Comparison of ENCODE assay signal across 13 mouse cellular contexts in the genomic region with DNA sequence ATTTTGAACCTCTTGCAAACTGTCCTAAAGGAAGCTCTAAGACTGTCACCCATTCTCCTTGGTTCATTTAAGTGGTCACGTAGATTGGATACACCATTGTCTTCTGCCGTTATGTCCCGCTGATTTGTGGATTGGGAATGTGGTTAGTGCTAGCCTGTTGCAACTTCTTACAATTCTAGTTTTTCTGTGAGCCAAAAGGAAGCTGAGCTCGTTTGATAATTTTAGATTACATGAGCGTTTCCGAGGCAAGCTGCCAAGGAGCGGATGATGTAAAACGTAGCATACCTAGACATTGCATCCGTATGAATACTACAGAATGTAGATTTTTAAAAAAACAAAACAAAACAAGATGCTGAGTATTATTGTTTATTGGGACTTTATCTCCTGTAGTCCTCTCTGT. TPM values are rescaled to one million over a fixed set of nuclear protein-coding genes. Genes with fewer than 3 reads are reported as not detected.
DNase-seq lines count a peak whose midpoint lies in the region; ATAC-seq and TF ChIP-seq lines count a peak whose summit lies in the region.
"Had no signal": no experiment of that assay in that cellular context is flagged by ENCODE, and none has a peak within 500 bp of the region (broad histone marks: within the 10 kb centered on the region; RNA-seq: fewer than 3 reads in every experiment).

No protein-coding gene starts in this region.

- DNase-seq in forebrain, embryonic 14.5 days (ENCODE audit: low spot score), result peak; percentile 8
- DNase-seq in liver, embryonic 13.5 days, result no peak
- DNase-seq in liver, result no peak
- DNase-seq in liver, embryonic 14.5 days (ENCODE audit: low read depth in 3 of 3, low spot score in 3 of 3), result no peak
- no peak for DNase-seq in gastrocnemius, postnatal 36 days
- DNase-seq: midbrain, embryonic 14.5 days had no signal

- H3K9me3 ChIP-seq in forebrain, embryonic 14.5 days (replicated peaks; ENCODE audit: control insufficient read depth, low read length), result no peaks in the 10 kb centered on the region
- no peaks in the 10 kb centered on the region for H3K9me3 ChIP-seq in forebrain, embryonic 13.5 days (replicated peaks)
- H3K9me3 ChIP-seq in liver, embryonic 13.5 days (replicated peaks), result no peaks in the 10 kb centered on the region
- H3K9me3 ChIP-seq in liver, embryonic 14.5 days (ENCODE audit: control insufficient read depth, low read length), result no peaks in the 10 kb centered on the region
- H3K9me3 ChIP-seq: forebrain, embryonic 12.5 days; intestine, embryonic 15.5 days; limb, embryonic 10.5 days had no signal

- H3K4me2 ChIP-seq in forebrain, embryonic 14.5 days (ENCODE audit: low read length), result no peak overlapping the region
- no peak overlapping the region for H3K4me2 ChIP-seq in forebrain, embryonic 13.5 days
- H3K4me2 ChIP-seq in liver, embryonic 13.5 days, result peak overlapping the region; percentile 12; the same call in 1 of the 2 replicates
- H3K4me2 ChIP-seq in liver, embryonic 14.5 days (ENCODE audit: low read depth), result peak overlapping the region; percentile 25
- H3K4me2 ChIP-seq: forebrain, embryonic 12.5 days; intestine, embryonic 15.5 days had no signal

- TF ChIP-seq CTCF in liver, embryonic 14.5 days (IDR thresholded peaks at IDR 0.05; ENCODE audit: low read depth), result no peak

- H3K27ac ChIP-seq in forebrain, embryonic 14.5 days (ENCODE audit: low read depth, low read length), result no peak overlapping the region
- no peak overlapping the region for H3K27ac ChIP-seq in forebrain, embryonic 13.5 days
- no peak overlapping the region; the same call in 1 of the 2 replicates for H3K27ac ChIP-seq in liver, embryonic 13.5 days
- H3K27ac ChIP-seq in liver, embryonic 14.5 days, result no peak overlapping the region
- H3K27ac ChIP-seq: forebrain, embryonic 12.5 days; intestine, embryonic 15.5 days; limb, embryonic 10.5 days had no signal

- intact Hi-C loops in gastrocnemius, postnatal 36 days (cut with DNase I), result no loop called here

- no peaks in the 10 kb centered on the region for H3K27me3 ChIP-seq in forebrain, embryonic 14.5 days (replicated peaks; ENCODE audit: control insufficient read depth, insufficient read depth, low read length)
- no peaks in the 10 kb centered on the region for H3K27me3 ChIP-seq in forebrain, embryonic 13.5 days
- no peaks in the 10 kb centered on the region for H3K27me3 ChIP-seq in liver, embryonic 13.5 days
- no peaks in the 10 kb centered on the region for H3K27me3 ChIP-seq in liver, embryonic 14.5 days (ENCODE audit: control insufficient read depth, insufficient read depth, low read length)
- H3K27me3 ChIP-seq: forebrain, embryonic 12.5 days; intestine, embryonic 15.5 days had no signal

- no peaks in the 10 kb centered on the region for H3K36me3 ChIP-seq in forebrain, embryonic 14.5 days (ENCODE audit: control insufficient read depth, insufficient read depth, low read length)
- H3K36me3 ChIP-seq in forebrain, embryonic 13.5 days (ENCODE audit: poor library complexity, severe bottlenecking), result no peaks in the 10 kb centered on the region
- H3K36me3 ChIP-seq in liver, embryonic 13.5 days, result no peaks in the 10 kb centered on the region
- no peaks in the 10 kb centered on the region for H3K36me3 ChIP-seq in liver, embryonic 14.5 days (replicated peaks; ENCODE audit: control insufficient read depth, insufficient read depth, low read depth)
- H3K36me3 ChIP-seq: forebrain, embryonic 12.5 days; intestine, embryonic 15.5 days; limb, embryonic 10.5 days had no signal

- TF ChIP-seq EP300 in liver, embryonic 14.5 days (IDR thresholded peaks at IDR 0.05; ENCODE audit: low read depth), result no peak

- ATAC-seq in forebrain, embryonic 14.5 days, result no peak
- ATAC-seq in forebrain, embryonic 13.5 days, result no peak
- no peak for ATAC-seq in liver, embryonic 13.5 days (ENCODE audit: low read depth)
- no peak for ATAC-seq in liver, embryonic 14.5 days (ENCODE audit: insufficient read depth)
- 0 out of 2 replicates have a peak, but pooled peaks have one; percentile 27 for ATAC-seq in monocyte, adult 5-6 weeks (replicated peaks; ENCODE audit: insufficient number of reproducible peaks, low FRiP score, low TSS enrichment, poor library complexity, severe bottlenecking)
- ATAC-seq in CD4-positive, CD25-positive, alpha-beta regulatory T cell, adult 4 months, result no peak
- ATAC-seq: intestine, embryonic 15.5 days had no signal

- WGBS in forebrain, embryonic 14.5 days, result 81% methylated on average over 9 of the region's 9 CpGs
- 84% methylated on average over 9 of the region's 9 CpGs for WGBS in forebrain, embryonic 13.5 days
- WGBS in liver, embryonic 13.5 days (ENCODE audit: insufficient replicate concordance), result 22% methylated on average over 9 of the region's 9 CpGs
- WGBS in liver, embryonic 14.5 days (ENCODE audit: insufficient replicate concordance), result 12% methylated on average over 9 of the region's 9 CpGs

- H3K4me3 ChIP-seq in forebrain, embryonic 14.5 days (ENCODE audit: low read depth, low read length), result no peak overlapping the region
- no peak overlapping the region for H3K4me3 ChIP-seq in forebrain, embryonic 13.5 days
- H3K4me3 ChIP-seq in liver, embryonic 13.5 days (replicated peaks), result no peak overlapping the region
- no peak overlapping the region for H3K4me3 ChIP-seq in liver, embryonic 14.5 days (ENCODE audit: insufficient read depth in 1 of 2, low read depth in 2 of 2, low read length in 2 of 2)
- H3K4me3 ChIP-seq: forebrain, embryonic 12.5 days; intestine, embryonic 15.5 days; limb, embryonic 10.5 days had no signal

- H3K9ac ChIP-seq in forebrain, embryonic 14.5 days (ENCODE audit: low read length), result no peak overlapping the region
- no peak overlapping the region for H3K9ac ChIP-seq in forebrain, embryonic 13.5 days
- H3K9ac ChIP-seq in liver, embryonic 13.5 days, result no peak overlapping the region
- H3K9ac ChIP-seq in liver, embryonic 14.5 days (replicated peaks), result no peak overlapping the region
- H3K9ac ChIP-seq: forebrain, embryonic 12.5 days; intestine, embryonic 15.5 days had no signal

- no peaks in the 10 kb centered on the region for H3K4me1 ChIP-seq in forebrain, embryonic 14.5 days (ENCODE audit: control insufficient read depth, insufficient read depth, low read length)
- H3K4me1 ChIP-seq in forebrain, embryonic 13.5 days, result no peaks in the 10 kb centered on the region
- peaks cover 25% of the 10 kb centered on the region for H3K4me1 ChIP-seq in liver, embryonic 13.5 days (replicated peaks)
- H3K4me1 ChIP-seq in liver, embryonic 14.5 days (replicated peaks; ENCODE audit: control insufficient read depth in 2 of 2, insufficient read depth in 2 of 2, low read length in 1 of 2), result peaks cover 7 to 17% of the 10 kb centered on the region in 2 experiments
- H3K4me1 ChIP-seq: forebrain, embryonic 12.5 days; intestine, embryonic 15.5 days; limb, embryonic 10.5 days had no signal

RNA-seq across cellular contexts. Expression of a gene that starts 17.3 kb away (rescaled TPM):
- 13.0 and 16.5 TPM in 2 replicates for polyA plus RNA-seq in forebrain, embryonic 14.5 days (2014; fragmentation: Nextera tagmentation; extraction: Ambion mirVana)
- polyA plus RNA-seq in forebrain, embryonic 13.5 days (2015; fragmentation: Nextera tagmentation; extraction: Ambion mirVana), result 14.8 and 14.9 TPM in 2 replicates
- polyA plus RNA-seq in liver, embryonic 13.5 days (2015; fragmentation: Nextera tagmentation; extraction: Ambion mirVana), result 29.3 and 37.6 TPM in 2 replicates
- polyA plus RNA-seq in liver, embryonic 14.5 days (2012; rRNA removed), result 6.7 and 10.4 TPM in 2 replicates
- polyA plus RNA-seq in liver, embryonic 14.5 days (2014; fragmentation: Nextera tagmentation; extraction: Ambion mirVana), result 31.8 and 35.8 TPM in 2 replicates
- 842 to 930 TPM (median 888 TPM) in 3 replicates for total RNA-seq in monocyte, adult 5-6 weeks (2017)
- 1,000 to 10,000 TPM; 1,290 to 1,712 TPM for polyA plus RNA-seq in CD4-positive, CD25-positive, alpha-beta regulatory T cell, adult 4 months (2017; shearing (Covaris generic))
- 1 to 10 TPM; 3.4 to 3.9 TPM for total RNA-seq in gastrocnemius, postnatal 36 days (2021)

RNA-seq across cellular contexts. Expression of a gene that starts 17.5 kb away (rescaled TPM):
- 0.09 TPM in 1 of 2 replicates, not detected in the other for polyA plus RNA-seq in forebrain, embryonic 14.5 days (2014; fragmentation: Nextera tagmentation; extraction: Ambion mirVana)
- 0.10 and 0.11 TPM in 2 replicates for polyA plus RNA-seq in forebrain, embryonic 13.5 days (2015; fragmentation: Nextera tagmentation; extraction: Ambion mirVana)
- polyA plus RNA-seq in liver, embryonic 13.5 days (2015; fragmentation: Nextera tagmentation; extraction: Ambion mirVana), result not detected in 2 replicates
- polyA plus RNA-seq in liver, embryonic 14.5 days (2012; rRNA removed), result 0.01 and 0.03 TPM in 2 replicates
- polyA plus RNA-seq in liver, embryonic 14.5 days (2014; fragmentation: Nextera tagmentation; extraction: Ambion mirVana), result 0.10 TPM in 1 of 2 replicates, not detected in the other
- 0.19 to 0.64 TPM (median 0.49 TPM) in 3 replicates for total RNA-seq in monocyte, adult 5-6 weeks (2017)
- not detected for polyA plus RNA-seq in CD4-positive, CD25-positive, alpha-beta regulatory T cell, adult 4 months (2017; shearing (Covaris generic))
- not detected for total RNA-seq in gastrocnemius, postnatal 36 days (2021)
- polyA plus RNA-seq: heart, embryonic 14.5 days; midbrain, embryonic 14.5 days had no signal

Comparison
In these comparisons a context has a peak if more than half of its experiments do, and no peak if none do; other contexts are left out.
1. H3K4me2 ChIP-seq: peak in liver, embryonic 13.5 days (single experiment) and liver, embryonic 14.5 days (single experiment); none in forebrain, embryonic 14.5 days (single experiment) and forebrain, embryonic 13.5 days (single experiment).
2. RNA of a gene that starts 17.3 kb away (polyA plus RNA-seq): 1,290 to 1,712 TPM in CD4-positive, CD25-positive, alpha-beta regulatory T cell, adult 4 months; 6.7 to 35.8 TPM in liver, embryonic 14.5 days, 29.3 to 37.6 TPM in liver, embryonic 13.5 days, 13.0 to 16.5 TPM in forebrain, embryonic 14.5 days and 14.8 to 14.9 TPM in forebrain, embryonic 13.5 days; every median in the first group is over 10 times any median in the second.